8 mouse cellular contexts compared by ENCODE assay signal in the genomic region with DNA sequence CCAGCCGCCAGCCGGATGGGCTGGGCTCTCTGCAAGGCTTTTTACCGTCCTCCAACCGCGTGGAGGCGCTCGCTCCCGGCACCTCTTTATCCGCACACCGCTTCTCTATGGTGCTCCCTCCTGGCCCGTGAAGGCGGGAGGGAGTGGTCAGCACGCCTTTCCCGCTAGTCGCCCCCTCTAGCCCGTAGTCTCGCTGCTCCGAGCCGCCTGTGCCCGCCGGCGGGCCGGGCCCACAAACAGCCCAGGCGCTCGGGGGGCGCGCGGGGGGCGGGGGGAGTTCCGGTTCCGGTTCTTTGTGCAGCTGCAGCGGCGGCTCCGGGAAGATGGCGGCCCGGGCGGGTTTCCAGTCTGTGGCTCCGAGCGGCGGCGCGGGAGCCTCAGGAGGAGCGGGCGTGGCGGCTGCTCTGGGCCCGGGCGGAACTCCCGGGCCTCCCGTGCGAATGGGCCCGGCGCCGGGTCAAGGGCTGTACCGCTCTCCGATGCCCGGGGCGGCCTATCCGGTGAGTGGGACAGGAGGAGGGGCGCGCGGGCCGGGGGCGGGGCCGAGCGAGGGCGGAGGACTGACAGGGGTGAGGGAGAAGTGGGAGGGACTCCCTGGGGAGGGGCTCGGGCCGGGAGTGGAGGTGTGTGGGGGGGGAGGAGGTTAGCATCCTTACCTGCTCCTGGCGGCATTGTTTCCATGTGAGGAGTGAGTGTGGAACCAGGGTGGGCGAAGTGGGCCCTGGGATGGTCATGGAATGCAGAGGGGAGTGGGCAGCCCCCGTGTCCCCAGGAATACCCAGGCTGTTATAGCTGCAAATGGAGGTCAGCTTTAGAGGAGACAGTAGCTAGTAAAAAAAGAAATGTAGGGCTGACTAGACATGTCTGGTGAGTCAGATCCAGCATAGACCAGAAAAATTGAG. TPM values are rescaled to one million over a fixed set of nuclear protein-coding genes. Genes with fewer than 3 reads are reported as not detected.
A peak's percentile ranks its signal among the peaks of the same experiment; 100 is the strongest.
DNase-seq lines count a peak whose midpoint lies in the region; ATAC-seq lines count a peak whose summit lies in the region.

A gene (plus strand): TSS at position 131 of the 902 bp plus-strand sequence.

- peak; percentile 97 for DNase-seq in NIH3T3 (ENCODE audit: low read depth)
- peak; percentile 99 for DNase-seq in cerebellum, postnatal 10 days
- peak; percentile 92 to 95 for DNase-seq in frontal cortex, postnatal 14 days (ENCODE audit: low spot score in 2 of 2)
- peak; percentile 97 to 98 for DNase-seq in layer of hippocampus, postnatal 25 days (ENCODE audit: extremely low spot score in 1 of 2, low spot score in 1 of 2)
- DNase-seq in lung, postnatal 25 days (ENCODE audit: low spot score) = peak; percentile 95
- peak; percentile 97 for DNase-seq in retina, embryonic 14.5 days (ENCODE audit: low spot score)
- DNase-seq in thymus, postnatal 4 days = peak; percentile 97

- H3K4me3 ChIP-seq in hindbrain, embryonic 13.5 days = peak within 1 kb of the TSS; percentile 79

- H3K4me1 ChIP-seq in hindbrain, embryonic 13.5 days (replicated peaks) = peaks cover 33% of the 10 kb centered on the region

- peak within 1 kb of the TSS; percentile 98 for H3K4me2 ChIP-seq in hindbrain, embryonic 13.5 days

- ATAC-seq in hindbrain, embryonic 13.5 days (ENCODE audit: low FRiP score) = peak; percentile 94

- under 1% methylated on average over 62 of the region's 71 CpGs for WGBS in hindbrain, embryonic 13.5 days

- peak within 1 kb of the TSS; percentile 99 for H3K27ac ChIP-seq in hindbrain, embryonic 13.5 days

- peaks cover 62% of the 10 kb centered on the region for H3K36me3 ChIP-seq in hindbrain, embryonic 13.5 days

- no peaks in the 10 kb centered on the region for H3K9me3 ChIP-seq in hindbrain, embryonic 13.5 days

- no peaks in the 10 kb centered on the region for H3K27me3 ChIP-seq in hindbrain, embryonic 13.5 days

- peak within 1 kb of the TSS; percentile 97 for H3K9ac ChIP-seq in hindbrain, embryonic 13.5 days

RNA-seq across cellular contexts. Expression of the gene that starts here (rescaled TPM):
- 134 and 145 TPM in 2 replicates for polyA plus RNA-seq in hindbrain, embryonic 13.5 days (2015; fragmentation: Nextera tagmentation; extraction: Ambion mirVana)
- 100 to 1,000 TPM; 101 to 117 TPM for total RNA-seq in layer of hippocampus, postnatal 25 days (2021)

Comparison
In these comparisons a context has a peak if more than half of its experiments do, and no peak if none do; other contexts are left out.
1. Peak in every context shown above with its lines: DNase-seq, ATAC-seq, H3K4me3 ChIP-seq and H3K27ac ChIP-seq.